Mouse (Mus musculus) erythroblast, adult 5-6 weeks (primary cell): ENCODE measurements around the gene 1700025C18Rik. TPM values are rescaled to one million over a fixed set of nuclear protein-coding genes. Genes with fewer than 3 reads are reported as not detected.

Experiments used
- ATAC-seq: replicated peaks from 2 replicates; pipeline ENCODE4 v1.8.0; 2016; ENCODE audit warnings: moderate number of reproducible peaks, mild to moderate bottlenecking, moderate TSS enrichment, inconsistent platforms; ENCODE audit not compliant: poor library complexity, low FRiP score, severe bottlenecking
- total RNA-seq, 2 experiments: library from RNA; stranded (forward) in 1 of 2; stranded (reverse) in 1 of 2; fragments of 150-400 nt in 1 of 2; fragments of 200-764, 138-1000 nt in 1 of 2; gene quantifications; 2 replicates each; pipeline versions ENCODE4 v1.2.3 to v1.2.4; 2015 to 2017; ENCODE audit warnings: low replicate concordance in 2 of 2

The 1700025C18Rik gene
- total RNA-seq, 2 experiments from 2014 or later = not detected

- no peak for ATAC-seq
Measured at GRCm38 (mm10) chr2:165080657-165081056, 9.9 kb downstream of the 1700025C18Rik start.

- no peak for ATAC-seq
Measured at GRCm38 (mm10) chr2:165078605-165079004, 11.9 kb downstream of the 1700025C18Rik start.

- ATAC-seq = no peak
Measured at GRCm38 (mm10) chr2:165078045-165078444, 12.5 kb downstream of the 1700025C18Rik start.

GRCm38 (mm10) chr2:165077055-165077454 is 13.5 kb downstream of the 1700025C18Rik start:
- ATAC-seq = no peak

GRCm38 (mm10) chr2:165074937-165075336 is 15.6 kb downstream of the 1700025C18Rik start:
- peak; percentile 82 for ATAC-seq

- ATAC-seq = no peak
Measured at GRCm38 (mm10) chr2:165074081-165074884, 16.3 kb downstream of the 1700025C18Rik start.

GRCm38 (mm10) chr2:165073381-165073781 is 17.2 kb downstream of the 1700025C18Rik start:
- no peak for ATAC-seq

- no peak for ATAC-seq
Measured at GRCm38 (mm10) chr2:165070096-165070816, 20.3 kb downstream of the 1700025C18Rik start.

GRCm38 (mm10) chr2:165068806-165069205 is 21.7 kb downstream of the 1700025C18Rik start:
- no peak for ATAC-seq

- ATAC-seq = no peak
Measured at GRCm38 (mm10) chr2:165064489-165064888, 26.1 kb downstream of the 1700025C18Rik start.

- ATAC-seq = no peak
Measured at GRCm38 (mm10) chr2:165061638-165062433, 28.7 kb downstream of the 1700025C18Rik start.

GRCm38 (mm10) chr2:165059961-165060360 is 30.6 kb downstream of the 1700025C18Rik start:
- no peak for ATAC-seq

- no peak for ATAC-seq
Measured at GRCm38 (mm10) chr2:165056377-165057085, 34.0 kb downstream of the 1700025C18Rik start.

GRCm38 (mm10) chr2:165055905-165056304 is 34.6 kb downstream of the 1700025C18Rik start:
- no peak for ATAC-seq

- ATAC-seq = no peak
Measured at GRCm38 (mm10) chr2:165054888-165055852, 35.4 kb downstream of the 1700025C18Rik start, which contains the start of gene Cd40. Gene Cd40 (plus strand): TSS chr2:165055627.

GRCm38 (mm10) chr2:165051566-165051965 is 39.0 kb downstream of the 1700025C18Rik start:
- ATAC-seq = no peak

GRCm38 (mm10) chr2:165050826-165051548 is 39.6 kb downstream of the 1700025C18Rik start:
- ATAC-seq = no peak

- ATAC-seq = no peak
Measured at GRCm38 (mm10) chr2:165049044-165049443, 41.5 kb downstream of the 1700025C18Rik start.
